Mouse (Mus musculus): ENCODE results near the gene Car4.

DNA sequence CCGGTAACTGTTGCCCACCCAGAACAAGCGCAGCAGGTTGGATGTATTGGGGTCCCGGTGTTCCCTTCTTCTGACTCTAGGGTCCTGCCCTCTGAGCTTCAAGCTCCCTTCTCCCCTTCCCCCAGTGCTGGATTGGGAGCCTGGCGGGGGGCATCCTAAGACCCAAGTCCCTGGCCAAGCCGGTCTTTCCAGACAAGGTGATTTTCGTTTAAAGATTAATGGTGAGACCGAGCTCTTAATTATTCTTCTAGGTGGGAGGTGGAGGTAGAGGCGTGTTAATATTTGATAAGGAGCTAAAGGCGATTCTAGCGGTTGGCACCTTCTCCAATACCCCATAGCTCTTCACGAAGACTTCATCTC, 665 bp downstream of the Car4 start:
- TF ChIP-seq CTCF (IDR thresholded peaks at IDR 0.05; ENCODE audit: borderline replicate concordance, control insufficient read depth, extremely low read depth, insufficient read depth, low read length, poor library complexity), result no peak
- no peak for TF ChIP-seq POLR2A (IDR thresholded peaks at IDR 0.05; ENCODE audit: control insufficient read depth, extremely low read depth, insufficient read depth, low read length, poor library complexity)

All from thymus, adult 2 months (tissue).